Mouse (Mus musculus): Measurements from ENCODE around the gene Bscl2.

GRCm38 (mm10) chr19:8852236-8852928, 15.1 kb downstream of the Bscl2 start:
- TF ChIP-seq POLR2A (IDR thresholded peaks at IDR 0.05; ENCODE audit: extremely low read depth, insufficient read depth, low read length) = no peak
- no peak for TF ChIP-seq CTCF (IDR thresholded peaks at IDR 0.05; ENCODE audit: low read depth, low read length)

Measured in liver, adult 2 months (tissue).